Mouse (Mus musculus) cerebellum, postnatal 4 days (tissue): ENCODE data around the gene Trpv6.

Experiments used
- DNase-seq, 2 experiments: peaks; one replicate each; pipeline ENCODE4 v3.0.0; 2022; ENCODE audit warnings: low spot score in 2 of 2, mixed read lengths in 1 of 2

Gene Trpv6

DNA sequence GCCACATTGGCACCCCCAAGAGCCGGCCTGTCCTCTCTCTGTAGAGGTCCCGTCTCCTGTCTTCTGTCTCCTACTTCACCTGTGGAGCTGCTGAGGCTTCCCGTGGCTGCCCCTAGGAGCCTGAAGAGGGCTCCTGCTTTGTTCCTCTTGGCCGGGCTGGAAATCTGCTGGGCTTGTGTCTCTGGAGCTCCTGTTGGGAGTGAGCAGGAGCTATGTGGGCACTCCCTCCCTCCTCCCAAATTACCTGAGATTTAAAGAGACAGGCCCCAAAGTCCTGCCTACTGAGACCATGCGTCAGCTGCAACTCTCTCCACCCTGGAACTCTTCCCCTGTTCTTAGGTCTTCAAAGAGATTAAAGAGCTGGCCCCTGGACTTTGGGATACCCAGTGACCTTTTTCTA, at the start of gene Trpv6:
Trpv6 (minus strand) TSS at position 228 of the 400 bp plus-strand sequence.
- DNase-seq, result no peak

- no peak for DNase-seq
These were observed 49.4 kb upstream of the Trpv6 start for GRCm38 (mm10) chr6:41685596-41685995.

- no peak for DNase-seq
These were observed 48.7 kb upstream of the Trpv6 start for GRCm38 (mm10) chr6:41684911-41685310.

DNA sequence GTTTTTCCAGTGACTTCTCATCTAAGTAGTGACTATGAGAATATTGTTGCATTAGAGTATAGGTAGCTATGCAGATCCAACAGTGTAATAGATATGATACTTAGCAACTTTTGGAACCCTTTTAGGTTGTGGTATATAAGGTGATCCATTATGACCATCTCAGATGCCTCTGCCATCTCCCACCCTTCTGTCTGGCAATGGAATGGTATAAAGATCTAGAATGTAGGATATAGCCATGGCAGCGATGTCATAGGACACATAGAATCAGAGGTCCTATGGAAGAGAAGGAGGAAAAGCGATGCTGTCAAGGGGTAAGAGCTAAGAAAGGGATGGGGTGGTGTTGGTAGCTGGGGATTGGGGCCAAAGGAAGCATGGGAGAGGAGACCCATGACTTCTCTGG, 47.9 kb upstream of the Trpv6 start, which contains the start of gene Llcfc1:
Llcfc1 (plus strand) TSS at position 301 of the 400 bp plus-strand sequence.
- DNase-seq, result no peak

DNA sequence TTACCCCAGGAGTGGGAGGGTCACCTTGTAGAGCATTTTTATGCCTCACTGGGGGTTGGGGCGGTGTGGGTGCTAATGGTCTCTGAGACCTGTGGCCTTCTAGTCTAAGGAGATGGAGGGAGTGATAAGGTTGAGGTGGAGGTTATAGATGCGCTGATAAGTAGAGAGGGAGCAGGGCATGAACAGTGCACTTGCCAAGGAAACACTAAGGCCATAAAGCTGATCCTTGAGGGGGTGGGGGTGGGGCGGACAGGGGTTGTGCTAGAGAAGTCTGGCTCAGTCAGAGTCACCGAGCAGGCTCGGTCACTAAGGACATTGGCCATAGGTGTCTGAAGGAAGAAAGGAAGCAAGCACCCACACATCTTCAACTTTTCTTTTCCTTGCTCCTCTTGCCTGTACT, 45.5 kb upstream of the Trpv6 start:
- no peak for DNase-seq

GRCm38 (mm10) chr6:41680669-41681068, 44.5 kb upstream of the Trpv6 start, which contains the start of gene Trpv5:
Gene Trpv5, minus strand, starts transcription at chr6:41680769.
- DNase-seq, result no peak

GRCm38 (mm10) chr6:41676530-41676929, 40.3 kb upstream of the Trpv6 start:
- DNase-seq, result no peak

DNA sequence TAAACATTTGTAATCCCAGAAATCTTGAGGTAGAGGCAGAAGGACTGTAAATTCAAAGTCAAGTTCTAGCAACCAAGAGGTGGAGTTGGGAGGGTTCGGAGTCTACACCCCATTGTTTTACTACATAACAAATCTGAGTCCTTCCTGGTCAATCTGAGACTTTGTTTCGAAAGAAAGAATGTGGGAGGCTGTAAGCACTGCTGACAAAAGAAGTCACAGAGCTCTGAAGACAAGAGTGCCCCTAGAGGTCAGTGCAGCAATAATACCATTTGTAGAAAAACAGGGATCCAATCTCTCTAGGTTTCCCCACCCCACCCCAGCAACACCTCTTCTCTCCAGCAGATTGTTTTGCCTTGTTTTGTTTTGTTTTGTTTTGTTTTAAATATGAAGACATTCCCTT, 26.1 kb upstream of the Trpv6 start:
- DNase-seq, result no peak

DNA sequence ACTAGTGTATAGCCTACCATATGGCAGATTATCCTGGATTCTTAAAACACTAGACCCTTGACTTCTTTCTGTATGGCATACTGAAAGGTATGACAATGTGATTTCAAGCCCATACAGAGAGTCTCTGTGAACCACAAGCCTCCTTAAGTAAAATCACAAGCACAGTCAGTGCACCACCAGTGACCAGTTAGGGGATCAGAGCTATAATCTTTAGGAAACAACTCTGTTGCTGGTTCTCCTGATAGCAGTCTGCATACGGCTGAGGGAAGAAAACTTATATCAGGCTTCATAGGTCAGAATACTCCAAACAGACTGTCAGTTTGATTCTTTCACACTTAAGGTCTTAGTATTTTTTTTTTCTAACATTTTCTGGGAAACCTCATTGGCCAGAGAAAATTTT, 22.3 kb upstream of the Trpv6 start:
- DNase-seq, result no peak

GRCm38 (mm10) chr6:41654648-41655047, 18.4 kb upstream of the Trpv6 start:
- no peak for DNase-seq

GRCm38 (mm10) chr6:41653173-41653572, 17.0 kb upstream of the Trpv6 start:
- DNase-seq, result no peak

- no peak for DNase-seq
These were observed 10.5 kb upstream of the Trpv6 start for GRCm38 (mm10) chr6:41646672-41647071.

- DNase-seq, result no peak
These were observed 10.0 kb upstream of the Trpv6 start for GRCm38 (mm10) chr6:41646220-41646619.

- DNase-seq, result no peak
These were observed 7.0 kb upstream of the Trpv6 start for GRCm38 (mm10) chr6:41643227-41643626.

DNA sequence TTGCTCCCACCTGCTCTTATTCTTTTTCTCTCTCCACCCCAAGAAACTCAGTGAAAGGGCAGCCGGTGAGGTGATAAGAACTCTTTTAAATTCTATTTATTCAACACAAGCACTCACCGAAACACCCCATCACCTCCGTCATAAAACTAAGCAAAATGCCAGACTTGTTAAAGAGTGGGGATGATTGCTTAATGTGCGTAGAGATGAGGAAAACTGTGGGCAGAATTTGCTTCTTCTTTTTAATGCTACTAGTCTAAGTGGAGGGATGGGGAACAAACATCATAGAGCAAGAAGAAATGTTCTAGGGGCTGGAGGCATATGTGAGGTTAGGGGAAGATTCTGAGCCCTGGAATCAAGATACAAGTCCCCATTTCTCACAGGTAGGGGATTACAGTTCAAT, 6.6 kb upstream of the Trpv6 start:
- DNase-seq, result no peak

GRCm38 (mm10) chr6:41641173-41641866, 5.1 kb upstream of the Trpv6 start:
- DNase-seq, result no peak

DNA sequence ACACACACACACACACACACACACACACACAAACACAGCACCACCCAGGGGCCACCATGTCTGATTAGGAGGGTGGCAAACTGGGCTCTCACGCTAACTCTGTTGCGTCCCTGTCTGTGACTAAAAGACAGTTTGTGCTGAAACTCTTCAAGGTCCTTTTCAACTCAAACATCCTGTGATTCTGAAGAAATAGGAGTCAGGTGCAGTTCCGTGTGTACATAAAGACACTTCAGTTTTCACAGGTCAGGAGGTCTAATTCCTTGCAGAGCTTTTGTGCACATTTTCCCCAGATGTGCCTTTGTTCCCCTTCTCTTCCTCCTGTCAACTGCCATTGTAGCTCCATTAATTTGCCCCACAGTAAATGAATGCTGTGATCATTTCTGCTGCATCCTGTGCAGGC, 4.2 kb upstream of the Trpv6 start:
- DNase-seq, result no peak

- no peak for DNase-seq
These were observed 1.8 kb upstream of the Trpv6 start for GRCm38 (mm10) chr6:41637927-41638506.

DNA sequence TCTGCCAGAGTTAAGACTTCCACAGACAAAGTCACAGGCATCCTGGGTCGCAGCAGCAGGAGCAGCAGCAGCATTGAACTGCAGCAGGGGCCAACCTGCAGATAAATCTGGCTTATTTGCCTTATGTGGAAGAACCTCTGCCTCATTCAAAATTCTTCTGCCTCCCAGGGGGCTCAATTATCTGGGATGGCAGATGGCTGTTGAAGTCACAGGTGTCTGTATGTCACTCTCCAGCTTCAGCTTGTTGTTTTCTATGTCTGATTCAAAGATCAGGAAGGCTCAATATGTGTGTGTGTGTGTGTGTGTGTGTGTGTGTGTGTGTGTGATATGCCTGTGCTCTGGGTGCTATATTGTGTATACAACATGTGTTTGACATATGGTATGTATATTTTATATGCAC, 1.2 kb upstream of the Trpv6 start:
- DNase-seq, result no peak

DNA sequence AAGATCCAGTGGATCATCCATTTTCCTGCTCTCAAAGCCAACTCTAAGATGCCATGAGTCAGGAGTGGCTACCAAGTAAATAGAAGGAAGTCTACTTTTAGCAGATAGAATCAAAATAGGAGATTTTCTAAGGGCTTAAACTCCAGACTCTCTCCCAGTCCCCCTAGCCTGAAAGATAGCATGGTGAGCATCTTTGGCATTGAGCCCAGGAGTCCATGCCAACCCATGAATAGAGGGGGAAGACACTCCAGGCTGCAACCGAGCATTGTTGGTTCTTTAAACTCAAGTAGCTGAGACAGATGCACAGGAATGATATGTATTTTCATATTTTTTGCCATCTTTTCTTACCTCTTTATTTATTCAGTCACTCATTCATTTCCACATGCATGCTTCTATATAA, 994 bp downstream of the Trpv6 start:
- no peak for DNase-seq

GRCm38 (mm10) chr6:41631549-41631948, 4.7 kb downstream of the Trpv6 start:
- no peak for DNase-seq

DNA sequence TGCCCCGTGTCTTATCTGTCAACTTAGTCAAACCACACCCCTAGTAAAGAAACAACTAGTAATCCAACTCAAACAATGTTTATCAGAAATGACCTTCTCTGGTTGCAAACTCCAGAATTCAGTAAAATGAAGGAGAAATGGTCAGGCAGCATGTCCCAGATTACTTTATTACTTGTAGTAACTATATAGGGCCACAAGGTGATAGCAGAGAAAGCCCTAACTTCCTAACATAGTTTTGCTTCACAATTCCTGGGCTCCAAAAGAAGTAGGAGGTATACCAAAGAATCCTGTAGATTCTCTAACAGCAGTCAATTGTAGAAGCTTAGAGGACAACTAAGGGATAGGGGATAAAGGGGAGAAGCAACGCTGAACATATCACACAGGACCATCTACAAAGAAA, 5.4 kb downstream of the Trpv6 start:
- DNase-seq, result no peak

DNA sequence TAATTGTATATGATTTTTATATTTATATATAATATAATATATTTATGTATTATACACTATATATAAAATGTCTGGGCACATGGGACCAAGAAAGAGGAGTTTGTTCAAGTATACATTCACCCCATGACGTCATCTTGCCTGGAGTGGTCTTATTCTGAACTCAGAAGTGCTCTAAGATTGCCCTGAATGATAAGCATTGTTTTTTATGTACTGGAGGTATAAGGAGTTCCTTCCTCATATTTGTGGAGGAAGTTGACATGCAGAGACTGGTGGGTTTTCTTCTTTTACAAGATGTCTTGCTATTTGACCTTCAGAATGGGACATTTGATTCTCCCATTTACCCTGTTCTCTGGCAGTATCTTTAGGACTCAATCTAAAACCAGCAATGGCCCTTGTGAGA, 8.0 kb downstream of the Trpv6 start:
- DNase-seq, result no peak

DNA sequence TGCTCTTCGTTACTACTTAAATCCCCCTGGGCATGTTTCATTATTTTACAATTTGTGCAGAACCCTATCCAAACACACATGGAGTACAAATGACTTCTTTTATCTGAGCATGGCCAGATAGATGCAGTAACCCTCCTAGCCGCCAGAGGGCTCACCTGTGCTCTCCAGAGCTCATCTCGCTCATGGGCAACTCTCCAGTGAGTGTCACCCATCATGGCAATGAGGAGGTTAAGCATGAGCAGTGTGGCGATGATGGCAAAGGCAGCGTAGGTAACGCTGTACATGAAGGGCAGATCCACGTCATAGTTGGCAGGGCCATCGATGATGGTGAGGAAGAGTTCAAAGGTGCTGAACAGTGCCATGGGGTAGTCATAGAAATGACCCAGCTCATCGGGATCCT, 13.5 kb downstream of the Trpv6 start:
- DNase-seq, result no peak
